Mouse (Mus musculus) MEL (cell line): ENCODE results near the gene Btbd18. TPM values are rescaled to one million over a fixed set of nuclear protein-coding genes. Genes with fewer than 3 reads are reported as not detected.

ENCODE experiments used
- DNase-seq: peaks from one replicate; pipeline ENCODE4 v3.0.0; 2011; ENCODE audit warnings: low read depth, low spot score
- H3K27ac ChIP-seq: 2 replicates; pipeline ENCODE4 v1.5.1; 2012; ENCODE audit warnings: low read depth, mild to moderate bottlenecking, control low read depth, low read length, moderate library complexity; ENCODE audit not compliant: control insufficient read depth
- H3K27me3 ChIP-seq, 2 experiments: fragments of 150-350 bp in 1 of 2; sonication (generic) in 1 of 2; 2 replicates each; pipeline ENCODE4 v1.6.1; 2012; ENCODE audit warnings: low read length in 2 of 2, mild to moderate bottlenecking in 2 of 2, improper control_type of control experiment in 1 of 2, moderate library complexity in 1 of 2; ENCODE audit not compliant: insufficient read depth in 2 of 2, control insufficient read depth in 1 of 2
- H3K36me3 ChIP-seq, 2 experiments: 2 replicates each; pipeline ENCODE4 v1.6.1; 2012 to 2014; ENCODE audit warnings: low read length in 2 of 2, improper control_type of control experiment in 1 of 2, inconsistent platforms in 1 of 2, mild to moderate bottlenecking in 1 of 2; ENCODE audit not compliant: insufficient read depth in 2 of 2, control insufficient read depth in 1 of 2
- H3K4me1 ChIP-seq, 2 experiments: fragments of 150-350 bp in 1 of 2; sonication (generic) in 1 of 2; 2 replicates each; pipeline ENCODE4 v1.6.1; 2012; ENCODE audit warnings: low read length in 2 of 2, improper control_type of control experiment in 1 of 2, mild to moderate bottlenecking in 1 of 2; ENCODE audit not compliant: insufficient read depth in 2 of 2, control insufficient read depth in 1 of 2
- H3K4me3 ChIP-seq, 2 experiments: fragments of 150-350 bp in 1 of 2; sonication (generic) in 1 of 2; 2 replicates each; pipeline ENCODE4 v1.5.1; 2012; ENCODE audit warnings: low read depth in 2 of 2, low read length in 2 of 2, mild to moderate bottlenecking in 2 of 2, moderate library complexity in 2 of 2, control low read depth in 1 of 2, improper control_type of control experiment in 1 of 2; ENCODE audit not compliant: control insufficient read depth in 1 of 2, insufficient read depth in 1 of 2
- H3K79me2 ChIP-seq: 2 replicates; pipeline ENCODE4 v1.6.1; 2012; ENCODE audit warnings: mild to moderate bottlenecking, low read length, moderate library complexity; ENCODE audit not compliant: control insufficient read depth, poor library complexity, insufficient read depth
- H3K9ac ChIP-seq: 2 replicates; pipeline ENCODE4 v1.6.1; 2012; ENCODE audit warnings: low read depth, mild to moderate bottlenecking, control low read depth, low read length, moderate library complexity; ENCODE audit not compliant: control insufficient read depth, poor library complexity, severe bottlenecking
- H3K9me3 ChIP-seq: fragments of 150-350 bp; sonication (generic); replicated peaks from 2 replicates; pipeline ENCODE4 v1.6.1; 2012; ENCODE audit warnings: mild to moderate bottlenecking, low read length, improper control_type of control experiment, moderate library complexity; ENCODE audit not compliant: insufficient read depth
- CHD2 ChIP-seq: IDR thresholded peaks from 2 replicates; pipeline ENCODE4 v1.6.1; 2011; ENCODE audit warnings: low read length, improper control_type of control experiment
- CTCF ChIP-seq, 3 experiments: IDR thresholded peaks in 2 of 3; conservative IDR thresholded peaks in 1 of 3; 2 replicates each; pipeline ENCODE4 v1.5.1; 2011 to 2012; ENCODE audit warnings: low read length in 3 of 3, low read depth in 2 of 3, mild to moderate bottlenecking in 2 of 3, improper control_type of control experiment in 1 of 3, inconsistent platforms in 1 of 3, mixed read lengths in 1 of 3, moderate library complexity in 1 of 3; ENCODE audit not compliant: control insufficient read depth in 1 of 3, insufficient read depth in 1 of 3, poor library complexity in 1 of 3, severe bottlenecking in 1 of 3
- E2F4 ChIP-seq: IDR thresholded peaks from 2 replicates; pipeline ENCODE4 v1.6.1; 2011; ENCODE audit warnings: low read depth, low read length, improper control_type of control experiment, borderline replicate concordance
- ETS1 ChIP-seq: IDR thresholded peaks from 2 replicates; pipeline ENCODE4 v1.6.1; 2012; ENCODE audit warnings: low read depth, mild to moderate bottlenecking, inconsistent platforms, low read length, improper control_type of control experiment, moderate library complexity
- GABPA ChIP-seq: IDR thresholded peaks from 2 replicates; pipeline ENCODE4 v1.6.1; 2012; ENCODE audit warnings: low read depth, mild to moderate bottlenecking, inconsistent platforms, low read length, improper control_type of control experiment, moderate library complexity
- GATA1 ChIP-seq: IDR thresholded peaks from 2 replicates; pipeline ENCODE4 v1.6.1; 2011; ENCODE audit warnings: low read depth, low read length, improper control_type of control experiment
- KAT2A ChIP-seq: conservative IDR thresholded peaks from 2 replicates; pipeline ENCODE4 v1.6.1; 2012; ENCODE audit warnings: low read depth, low read length, improper control_type of control experiment, inconsistent platforms
- MAFK ChIP-seq: IDR thresholded peaks from 2 replicates; pipeline ENCODE4 v1.6.1; 2011; ENCODE audit warnings: low read depth, mild to moderate bottlenecking, low read length, improper control_type of control experiment, borderline replicate concordance
- MAX ChIP-seq: IDR thresholded peaks from 2 replicates; pipeline ENCODE4 v1.6.1; 2011; ENCODE audit warnings: low read length, improper control_type of control experiment
- MAZ ChIP-seq: IDR thresholded peaks from 2 replicates; pipeline ENCODE4 v1.6.1; 2012; ENCODE audit warnings: low read depth, mild to moderate bottlenecking, inconsistent platforms, low read length, improper control_type of control experiment
- MYB ChIP-seq: IDR thresholded peaks from 2 replicates; pipeline ENCODE4 v1.6.1; 2011; ENCODE audit warnings: mild to moderate bottlenecking, low read depth, low read length, improper control_type of control experiment
- MYC ChIP-seq: IDR thresholded peaks from 2 replicates; pipeline ENCODE4 v1.6.1; 2011; ENCODE audit warnings: low read depth, mild to moderate bottlenecking, low read length, improper control_type of control experiment, moderate library complexity
- NELFE ChIP-seq: IDR thresholded peaks from 2 replicates; pipeline ENCODE4 v1.6.1; 2011; ENCODE audit warnings: low read depth, low read length, improper control_type of control experiment
- NRF1 ChIP-seq: IDR thresholded peaks from 2 replicates; pipeline ENCODE4 v1.6.1; 2014; ENCODE audit warnings: low read depth, mild to moderate bottlenecking, inconsistent platforms, low read length, improper control_type of control experiment, moderate library complexity; ENCODE audit not compliant: poor library complexity, insufficient read depth, severe bottlenecking
- POLR2AphosphoS5 ChIP-seq: IDR thresholded peaks from 2 replicates; pipeline ENCODE4 v1.6.1; 2012; ENCODE audit warnings: low read depth, borderline replicate concordance, mild to moderate bottlenecking, inconsistent platforms, low read length, moderate library complexity, mixed read lengths
- RAD21 ChIP-seq: IDR thresholded peaks from 2 replicates; pipeline ENCODE4 v1.6.1; 2011; ENCODE audit warnings: mild to moderate bottlenecking, low read depth, low read length, improper control_type of control experiment
- SIN3A ChIP-seq: IDR thresholded peaks from 2 replicates; pipeline ENCODE4 v1.6.1; 2012; ENCODE audit warnings: low read length, improper control_type of control experiment, inconsistent platforms
- TCF12 ChIP-seq: IDR thresholded peaks from 2 replicates; pipeline ENCODE4 v1.6.1; 2014; ENCODE audit warnings: low read depth, mild to moderate bottlenecking, inconsistent platforms, low read length, improper control_type of control experiment, moderate library complexity
- USF2 ChIP-seq, 2 experiments: IDR thresholded peaks; 2 replicates each; pipeline ENCODE4 v1.6.1; 2011 to 2012; ENCODE audit warnings: improper control_type of control experiment in 2 of 2, low read length in 2 of 2, borderline replicate concordance in 1 of 2, inconsistent platforms in 1 of 2, low read depth in 1 of 2, mild to moderate bottlenecking in 1 of 2; ENCODE audit not compliant: insufficient read depth in 1 of 2
- ZC3H11A ChIP-seq: IDR thresholded peaks from 2 replicates; pipeline ENCODE4 v1.6.1; 2012; ENCODE audit warnings: low read depth, mild to moderate bottlenecking, inconsistent platforms, low read length, improper control_type of control experiment
- polyA plus RNA-seq, 2 experiments: library from polyadenylated mRNA; stranded (reverse) in 1 of 2; unstranded in 1 of 2; fragments of >175 nt in 1 of 2; fragments of >200 nt in 1 of 2; gene quantifications; 2 replicates each; pipeline versions ENCODE4 v1.2.1 to v1.2.4; 2012; ENCODE audit warnings: low replicate concordance in 2 of 2, low read depth in 1 of 2; ENCODE audit not compliant: insufficient read length in 2 of 2, insufficient read depth in 1 of 2, missing spikeins in 1 of 2
- total RNA-seq: library from RNA; depleted of rRNA; stranded (reverse); fragments of 300-350 nt; gene quantifications from 2 replicates; pipeline ENCODE4 v1.2.3, GENCODE M21; 2012

Gene Btbd18
- total and polyA plus RNA-seq, 3 experiments: 0.04 to 0.07 TPM; not detected in 1

DNA sequence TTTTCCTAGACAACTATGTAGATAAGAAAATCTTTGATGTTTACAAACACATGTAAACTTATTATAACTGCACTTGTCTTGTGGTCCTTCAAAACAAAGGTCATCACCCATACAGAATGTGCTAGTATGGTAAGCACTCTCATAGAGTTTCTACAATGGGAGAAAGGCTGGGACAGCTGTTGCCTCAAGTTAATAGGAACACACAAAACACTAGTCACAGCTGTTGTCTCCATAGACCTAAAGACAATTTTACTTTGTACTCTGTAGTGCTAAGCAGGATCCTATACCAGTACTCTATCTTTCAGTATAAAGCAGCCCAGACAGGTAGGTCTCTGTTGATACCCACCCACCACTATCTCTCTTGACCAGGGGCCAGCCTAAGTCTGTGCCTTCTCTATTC is 18.0 kb upstream of the Btbd18 start:
- peaks cover 0 to 5% of the 10 kb centered on the region in 2 experiments; a peak in 3 of 4 replicates for H3K36me3 ChIP-seq
- DNase-seq: no peak
- TF ChIP-seq NELFE (no peak), E2F4 (no peak), MYB (no peak), KAT2A (no peak), SIN3A (no peak), GATA1 (no peak), GABPA (no peak), USF2 (IDR thresholded peaks at IDR 0.05; ENCODE audit: borderline replicate concordance in 1 of 2, insufficient read depth in 1 of 2, low read depth in 1 of 2, low read length in 2 of 2) (no peak), MAX (no peak), RAD21 (no peak), ETS1 (no peak), NRF1 (no peak), MAZ (no peak), POLR2AphosphoS5 (no peak), MAFK (no peak), TCF12 (no peak), CHD2 (no peak), MYC (no peak)
- no peak overlapping the region for H3K27ac ChIP-seq
- peaks cover 31% of the 10 kb centered on the region for H3K79me2 ChIP-seq
- no peaks in the 10 kb centered on the region for H3K27me3 ChIP-seq
- H3K9me3 ChIP-seq: no peaks in the 10 kb centered on the region
- peaks cover 0 to 2% of the 10 kb centered on the region in 2 experiments; a peak in 1 of 4 replicates for H3K4me1 ChIP-seq
- H3K4me3 ChIP-seq: no peak overlapping the region
- H3K9ac ChIP-seq: no peak overlapping the region

DNA sequence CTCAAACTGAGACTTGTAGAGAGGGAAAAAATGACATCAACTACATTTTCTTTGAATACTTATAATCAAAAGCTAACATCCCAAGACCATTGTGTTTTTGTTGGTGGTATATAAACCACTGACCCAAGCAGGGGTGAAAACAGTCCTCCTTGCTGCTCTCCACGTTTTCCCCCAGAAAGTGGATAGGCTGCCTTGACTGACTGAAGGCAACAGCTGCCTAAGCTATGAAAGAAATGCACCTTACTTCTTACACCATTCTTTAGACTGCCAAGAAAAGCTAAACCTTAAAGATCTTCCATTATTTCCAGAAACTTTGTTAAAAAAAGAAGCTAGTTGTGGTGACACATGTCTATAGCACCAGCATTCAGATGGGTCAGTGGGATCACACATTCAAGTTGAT is 12.7 kb upstream of the Btbd18 start:
- Histone ChIP-seq H3K4me3 (no peak overlapping the region), H3K9ac (no peak overlapping the region), H3K27ac (no peak overlapping the region), H3K9me3 (no peaks in the 10 kb centered on the region), H3K79me2 (peaks cover 42% of the 10 kb centered on the region), H3K36me3 (peaks cover 0 to 14% of the 10 kb centered on the region in 2 experiments; a peak in 3 of 4 replicates), H3K27me3 (no peaks in the 10 kb centered on the region), H3K4me1 (peaks cover 4 to 5% of the 10 kb centered on the region in 2 experiments; a peak in 3 of 4 replicates)
- TF ChIP-seq ZC3H11A: no peak
- TF ChIP-seq KAT2A: no peak
- TF ChIP-seq ETS1: no peak
- TF ChIP-seq CTCF (IDR thresholded peaks at IDR 0.05 in 2 of 3, conservative IDR thresholded peaks at IDR 0.05 in 1 of 3; ENCODE audit: control insufficient read depth in 1 of 3, insufficient read depth in 1 of 3, low read depth in 2 of 3, low read length in 3 of 3, poor library complexity in 1 of 3, severe bottlenecking in 1 of 3): no peak
- TF ChIP-seq MYB: no peak
- no peak for DNase-seq
